Mouse (Mus musculus) testis, adult 2 months (tissue): ENCODE data around the gene Mlxipl.

Experiments
- CTCF ChIP-seq: fragments of 200-500 bp; IDR thresholded peaks from 2 replicates; pipeline ENCODE4 v1.5.1; 2012; ENCODE audit warnings: low read depth, mild to moderate bottlenecking, inconsistent platforms, low read length, moderate library complexity; ENCODE audit not compliant: control insufficient read depth, insufficient read depth, insufficient replicate concordance
- POLR2A ChIP-seq: fragments of 200-500 bp; IDR thresholded peaks from 2 replicates; pipeline ENCODE4 v1.6.1; 2012; ENCODE audit warnings: low read depth, mild to moderate bottlenecking, inconsistent platforms, low read length, moderate library complexity; ENCODE audit not compliant: control insufficient read depth

GRCm38 (mm10) chr5:135103999-135104660 lies 14.4 kb downstream of the Mlxipl start:
- TF ChIP-seq CTCF (peak; percentile 30; the same call in 1 of the 2 replicates), POLR2A (no peak)
